Mouse (Mus musculus): ENCODE data around the gene Mmp1b. TPM values are rescaled to one million over a fixed set of nuclear protein-coding genes. Genes with fewer than 3 reads are reported as not detected.
"Not testable (repeated sequence)": the region's sequence is repeated elsewhere in the genome, so short reads cannot be mapped to it uniquely, and the experiment has no call there.

Gene Mmp1b
- not detected for total RNA-seq (2021)
- long read RNA-seq, experiment 1: 0 reads
- long read RNA-seq, experiment 2: 0 reads

DNA sequence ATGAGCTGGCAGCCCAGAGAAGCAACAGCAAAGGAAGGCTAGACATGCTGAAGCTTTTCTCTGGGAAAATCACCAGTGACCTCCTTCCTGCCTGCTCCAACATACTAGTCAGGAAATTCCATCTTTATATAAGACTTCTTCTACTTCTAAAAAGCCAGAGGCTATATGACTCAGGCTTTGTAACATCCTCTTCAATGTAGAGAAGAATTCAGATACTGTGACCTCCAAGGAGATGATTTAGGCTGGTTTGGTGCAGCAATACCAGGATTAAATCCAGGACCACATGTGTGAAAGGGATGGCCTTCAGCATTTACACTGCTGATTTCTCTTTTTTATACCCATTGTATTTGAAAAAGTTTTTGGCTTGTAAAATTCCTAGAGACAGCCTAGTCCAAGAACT, at the start of gene Mmp1b:
Gene Mmp1b, minus strand, starts transcription at position 101 of the 400 bp plus-strand sequence.
- TF ChIP-seq CTCF (conservative IDR thresholded peaks at IDR 0.05): no peak
- Histone ChIP-seq H3K4me3 (no peak within 1 kb of the TSS), H3K27ac (no peak within 1 kb of the TSS)
- no peak for DNase-seq (ENCODE audit: low spot score in 2 of 2)

DNA sequence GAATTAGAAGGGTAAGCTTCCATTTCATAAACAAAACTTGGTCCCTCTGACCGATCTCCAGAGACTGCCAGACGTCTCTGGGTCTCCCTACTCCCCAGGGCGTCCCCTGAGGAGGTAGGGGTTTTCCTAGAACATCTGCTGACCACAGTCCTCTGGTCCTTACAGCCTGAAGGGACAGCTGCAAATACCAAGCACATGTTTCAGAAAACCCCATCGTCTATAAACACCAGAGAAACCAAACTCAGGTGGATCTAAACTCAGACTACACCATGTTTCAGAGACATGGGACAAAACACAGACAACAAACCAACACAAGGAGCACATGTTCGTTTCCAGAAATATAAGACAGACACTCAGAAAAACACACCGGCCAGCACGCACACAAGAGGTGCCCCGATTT, 8.7 kb upstream of the Mmp1b start:
- not testable (repeated sequence) for DNase-seq (ENCODE audit: low spot score in 2 of 2); H3K4me3 ChIP-seq; H3K27ac ChIP-seq

DNA sequence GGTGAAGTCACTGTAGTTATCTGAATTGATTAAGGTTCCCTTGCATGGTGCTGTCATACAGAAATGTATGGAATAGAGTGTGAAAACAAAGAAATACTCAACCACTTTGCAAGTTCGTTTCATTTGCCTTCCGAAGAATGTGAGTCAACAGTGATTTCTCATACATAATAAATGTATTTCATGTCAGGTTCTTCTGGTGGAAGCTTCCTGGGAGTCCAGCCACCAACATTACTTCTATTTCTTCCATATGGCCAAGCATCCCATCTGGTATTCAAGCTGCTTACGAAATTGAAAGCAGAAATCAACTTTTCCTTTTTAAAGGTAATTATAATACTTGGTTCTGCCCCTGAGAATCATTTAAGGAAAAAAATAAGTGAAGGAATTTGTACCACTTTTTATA, 33.3 kb downstream of the Mmp1b start:
- no peak for TF ChIP-seq CTCF (conservative IDR thresholded peaks at IDR 0.05)
- DNase-seq (ENCODE audit: low spot score in 2 of 2): peak in 1 of 2 experiments; percentile 34
- no peak overlapping the region for H3K27ac ChIP-seq

DNA sequence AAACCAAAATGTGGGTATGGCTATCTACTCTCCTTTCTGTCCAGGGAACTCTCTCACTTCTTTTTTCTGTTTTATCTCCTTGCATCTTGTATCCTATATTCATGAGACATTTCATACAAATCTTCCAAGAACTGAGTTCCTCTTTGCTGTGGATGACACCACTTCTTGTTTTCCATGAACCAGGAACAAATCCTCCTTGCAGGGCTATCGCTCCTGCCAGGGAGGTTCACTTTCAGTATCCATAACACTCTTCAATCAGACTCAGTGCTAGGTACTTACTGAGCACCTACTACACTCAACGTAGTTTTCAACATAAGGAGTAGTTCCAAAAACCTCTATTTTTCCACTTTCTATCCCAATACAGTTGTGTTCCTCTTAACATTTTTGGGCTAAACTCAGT, 42.3 kb downstream of the Mmp1b start:
- Histone ChIP-seq H3K4me3 (no peak overlapping the region), H3K27ac (no peak overlapping the region)
- TF ChIP-seq CTCF (conservative IDR thresholded peaks at IDR 0.05): no peak
- DNase-seq (ENCODE audit: low spot score in 2 of 2): no peak

More for the DNA sequence above, 33.3 kb downstream of the Mmp1b start:
- H3K4me3 ChIP-seq: no peak overlapping the region

DNA sequence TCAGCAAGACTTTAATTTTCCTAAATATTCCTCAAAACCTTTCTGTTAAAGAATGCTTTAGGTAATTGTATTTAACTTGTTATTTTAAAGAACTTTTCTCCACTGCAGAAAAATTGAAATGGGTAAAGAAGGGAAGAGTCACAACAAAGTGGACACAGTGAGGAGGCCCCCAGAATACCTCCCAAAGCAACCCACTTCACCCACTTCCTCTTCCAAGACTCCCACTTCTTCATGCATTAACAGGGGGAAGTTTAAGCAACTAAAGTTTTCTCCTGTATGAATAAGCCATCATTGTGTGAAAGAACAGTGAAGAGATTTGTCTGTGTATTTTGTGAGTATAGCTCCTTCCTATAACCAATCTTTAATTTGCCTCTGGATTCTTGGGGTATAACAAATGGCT, 43.7 kb downstream of the Mmp1b start, which contains the start of gene Mmp12:
Gene Mmp12, plus strand, starts transcription at position 275 of the 400 bp plus-strand sequence.
- Histone ChIP-seq H3K4me3 (no peak within 1 kb of the TSS), H3K27ac (no peak within 1 kb of the TSS)
- no peak for DNase-seq (ENCODE audit: low spot score in 2 of 2)
- TF ChIP-seq CTCF (conservative IDR thresholded peaks at IDR 0.05): no peak

DNA sequence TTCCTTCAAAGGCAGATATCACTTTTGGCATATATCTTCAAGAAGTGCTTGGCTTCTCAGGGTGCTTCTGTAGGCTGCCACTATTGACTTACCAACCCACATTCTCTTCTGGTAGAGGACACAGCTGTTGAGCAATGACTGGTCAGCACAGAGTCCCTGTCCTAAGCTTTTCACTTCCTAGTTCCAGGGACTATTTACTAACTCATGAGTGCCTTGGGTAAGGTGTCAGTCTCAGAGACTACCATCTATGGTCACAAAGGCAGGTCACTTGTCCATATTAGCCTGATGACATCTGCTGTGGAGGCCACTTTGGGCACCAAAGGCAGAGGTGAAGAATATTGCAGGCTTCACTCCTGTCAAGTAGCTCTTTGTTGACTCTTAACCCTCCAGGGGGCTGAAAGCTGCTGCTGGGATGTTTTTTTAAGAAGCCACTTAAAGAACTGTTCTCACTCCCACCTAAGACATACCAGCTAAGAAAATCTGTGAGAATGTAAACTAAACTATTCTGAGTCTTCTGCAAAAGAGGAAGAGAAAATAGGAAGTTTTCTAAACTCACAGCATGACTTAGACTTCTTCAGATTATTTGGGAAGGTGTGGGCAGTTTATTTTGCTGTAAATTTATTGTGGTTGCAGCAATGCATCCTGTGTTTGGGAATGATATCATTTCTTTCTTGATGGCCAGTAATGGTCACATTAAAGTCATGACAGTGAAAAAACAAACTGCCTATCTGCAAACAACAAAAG, 50.9 kb downstream of the Mmp1b start:
- Histone ChIP-seq H3K27ac (no peak overlapping the region), H3K4me3 (no peak overlapping the region)
- no peak for DNase-seq (ENCODE audit: low spot score in 2 of 2)
- TF ChIP-seq CTCF (conservative IDR thresholded peaks at IDR 0.05): no peak

DNA sequence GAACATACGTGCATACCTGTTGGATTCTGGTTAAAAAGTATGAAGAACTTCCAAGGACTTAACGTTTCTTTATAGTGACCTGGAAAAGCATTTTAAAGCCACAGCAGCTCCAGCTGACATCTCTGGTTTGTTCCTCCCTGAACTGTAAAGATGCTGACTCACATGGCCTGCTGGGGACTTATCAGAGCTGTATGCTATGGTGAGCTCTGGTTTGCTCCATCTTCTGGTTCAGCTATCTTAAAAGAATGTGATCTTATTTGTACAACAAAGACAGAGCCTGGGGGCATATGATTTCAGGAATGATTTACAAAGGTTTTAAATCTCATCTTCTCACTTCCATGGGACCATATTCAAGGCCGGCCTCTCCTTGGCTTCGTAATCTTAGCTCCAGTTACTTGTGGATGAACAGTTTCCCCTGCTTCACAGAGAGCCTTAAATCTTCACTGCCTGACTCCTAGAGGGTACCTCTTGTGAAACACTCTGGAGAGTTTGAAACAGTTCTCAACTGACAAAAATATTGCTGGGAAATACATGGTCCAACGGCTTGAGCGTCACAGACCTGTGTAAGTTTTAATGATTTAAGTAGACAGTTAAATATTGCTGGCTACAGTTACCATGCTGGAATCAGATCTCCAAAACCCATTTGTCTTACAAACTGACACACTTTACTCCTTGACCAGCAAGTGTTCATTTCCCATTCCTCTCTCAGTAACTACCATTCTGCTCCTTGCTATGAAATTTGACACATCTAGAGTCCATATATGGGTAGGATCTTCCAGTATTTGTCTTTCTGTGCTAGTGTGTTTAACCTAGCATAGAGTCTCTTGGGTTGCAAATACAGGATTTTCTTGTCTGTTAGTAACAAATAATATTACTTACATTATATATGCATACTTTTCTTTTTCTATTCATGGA, 51.8 kb downstream of the Mmp1b start:
- Histone ChIP-seq H3K27ac (no peak overlapping the region), H3K4me3 (no peak overlapping the region)
- no peak for DNase-seq (ENCODE audit: low spot score in 2 of 2)
- no peak for TF ChIP-seq CTCF (conservative IDR thresholded peaks at IDR 0.05)

DNA sequence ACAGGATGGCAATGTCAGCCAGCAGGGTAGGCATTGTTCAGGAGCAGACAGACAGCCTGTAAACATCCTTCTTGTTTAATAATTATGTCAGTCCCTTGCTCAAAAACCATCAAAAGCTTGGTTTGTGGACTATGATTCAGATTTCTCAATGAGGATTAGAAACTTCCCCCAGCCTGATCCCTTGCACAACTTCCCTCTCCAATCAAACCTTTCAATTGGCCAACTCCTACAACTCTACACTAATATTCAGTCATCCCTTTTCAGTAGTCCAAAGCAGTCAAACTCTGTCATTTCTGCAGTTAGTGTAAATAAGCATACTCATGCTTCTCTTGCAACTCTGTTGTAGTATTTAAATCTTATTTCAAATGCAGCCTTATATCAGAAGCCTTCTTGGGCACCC, 56.0 kb downstream of the Mmp1b start:
- no peak for TF ChIP-seq CTCF (conservative IDR thresholded peaks at IDR 0.05)
- Histone ChIP-seq H3K4me3 (no peak overlapping the region), H3K27ac (no peak overlapping the region)
- DNase-seq (ENCODE audit: low spot score in 2 of 2): no peak

Other genes starting within 250 kb of the Mmp1b start
- 10 to 100 TPM; 31.5 to 33.8 TPM for gene Dync2h1, start 203.6 kb downstream of the Mmp1b start, total RNA-seq (2021)
- gene Dcun1d5, start 203.5 kb downstream of the Mmp1b start, total RNA-seq (2021): 10 to 100 TPM; 75.5 to 75.7 TPM
- under 1 TPM in 1 of 2 experiments, not detected in 1; 0.18 TPM for gene Mmp13, start 115.5 kb downstream of the Mmp1b start, total RNA-seq (2021)
- not detected for gene Mmp12, start 43.7 kb downstream of the Mmp1b start, total RNA-seq (2021)
- not detected for gene Mmp3, start 57.8 kb upstream of the Mmp1b start, total RNA-seq (2021)
- not detected for gene Mmp10, start 114.3 kb upstream of the Mmp1b start, total RNA-seq (2021)
- not detected for gene Mmp8, start 170.4 kb upstream of the Mmp1b start, total RNA-seq (2021)
- gene Mmp27, start 183.3 kb upstream of the Mmp1b start, total RNA-seq (2021): not detected
- gene Mmp20, start 240.2 kb upstream of the Mmp1b start, total RNA-seq (2021): not detected

Measured in layer of hippocampus, adult 2 months (tissue).